Mouse (Mus musculus): ENCODE results near the gene Hist1h1d. TPM values are rescaled to one million over a fixed set of nuclear protein-coding genes. Genes with fewer than 3 reads are reported as not detected.
A peak's percentile ranks its signal among the peaks of the same experiment; 100 is the strongest.

Hist1h1d gene
- polyA plus RNA-seq, 1 experiment from 2014 or later, result 0.66 TPM

DNA sequence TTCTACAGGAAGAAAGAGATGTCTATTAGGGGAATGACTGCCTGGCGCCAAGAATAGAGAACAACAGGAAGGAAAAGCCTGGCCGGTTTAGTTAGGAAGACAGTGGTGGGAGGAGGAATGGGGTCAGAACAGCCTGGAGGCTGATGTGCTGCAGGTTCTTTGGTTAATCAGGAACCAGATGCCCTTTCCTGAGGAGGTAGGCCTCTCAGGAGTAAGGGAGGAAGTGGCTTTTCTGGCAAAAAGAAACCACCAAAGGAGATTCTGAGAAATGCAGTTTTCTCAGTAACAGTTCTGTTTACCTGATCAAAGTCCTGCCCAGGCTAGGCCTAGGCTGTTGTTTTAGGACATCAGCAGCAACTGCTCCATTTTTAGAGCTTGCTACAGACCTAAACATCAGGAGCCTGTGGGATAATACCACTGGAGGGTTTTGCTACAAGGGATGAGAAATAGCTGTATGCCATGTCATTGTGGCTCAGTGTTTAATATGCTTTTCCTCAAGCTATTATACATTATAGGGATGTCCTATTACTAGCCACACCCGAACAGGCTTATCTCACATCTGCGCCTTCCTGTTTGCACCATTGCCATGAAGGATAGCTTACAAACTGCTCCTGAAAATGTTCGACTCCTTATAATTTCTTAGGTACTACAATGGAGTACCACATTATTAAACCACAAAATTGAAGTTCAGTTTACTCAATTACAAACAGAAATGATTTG, 40.1 kb downstream of the Hist1h1d start:
- Histone ChIP-seq H3K9me3 (replicated peaks) (no peaks in the 10 kb centered on the region), H3K36me3 (no peaks in the 10 kb centered on the region), H3K4me1 (peaks cover 8% of the 10 kb centered on the region), H3K4me3 (replicated peaks) (no peak overlapping the region), H3K27me3 (no peaks in the 10 kb centered on the region), H3K9ac (no peak overlapping the region), H3K4me2 (no peak overlapping the region), H3K27ac (peak overlapping the region; percentile 88)
- WGBS, result 55% methylated on average over 5 of the region's 5 CpGs
- peak; percentile 54; the same call in 1 of the 2 replicates for ATAC-seq (replicated peaks; ENCODE audit: low FRiP score)

DNA sequence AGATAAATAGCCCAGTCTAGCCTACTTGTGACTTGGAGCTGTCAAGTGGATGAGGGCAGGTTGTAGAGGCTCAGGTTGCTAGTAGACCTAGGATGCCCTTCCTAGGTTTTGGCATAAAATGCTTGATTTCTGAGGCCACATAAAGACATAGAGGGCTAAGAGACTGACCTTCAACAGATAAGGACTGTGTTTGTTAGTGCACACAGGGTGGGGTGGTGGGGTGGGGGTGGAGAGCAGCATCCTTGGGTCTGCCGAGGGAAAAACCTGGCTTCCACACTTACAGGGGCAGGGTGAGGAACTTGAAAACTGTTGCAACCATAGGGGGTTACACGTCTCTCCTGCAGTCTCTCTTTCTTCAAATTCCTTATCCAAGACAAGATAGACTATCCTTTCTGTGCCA, 42.1 kb downstream of the Hist1h1d start:
- no peak for ATAC-seq (replicated peaks; ENCODE audit: low FRiP score)

DNA sequence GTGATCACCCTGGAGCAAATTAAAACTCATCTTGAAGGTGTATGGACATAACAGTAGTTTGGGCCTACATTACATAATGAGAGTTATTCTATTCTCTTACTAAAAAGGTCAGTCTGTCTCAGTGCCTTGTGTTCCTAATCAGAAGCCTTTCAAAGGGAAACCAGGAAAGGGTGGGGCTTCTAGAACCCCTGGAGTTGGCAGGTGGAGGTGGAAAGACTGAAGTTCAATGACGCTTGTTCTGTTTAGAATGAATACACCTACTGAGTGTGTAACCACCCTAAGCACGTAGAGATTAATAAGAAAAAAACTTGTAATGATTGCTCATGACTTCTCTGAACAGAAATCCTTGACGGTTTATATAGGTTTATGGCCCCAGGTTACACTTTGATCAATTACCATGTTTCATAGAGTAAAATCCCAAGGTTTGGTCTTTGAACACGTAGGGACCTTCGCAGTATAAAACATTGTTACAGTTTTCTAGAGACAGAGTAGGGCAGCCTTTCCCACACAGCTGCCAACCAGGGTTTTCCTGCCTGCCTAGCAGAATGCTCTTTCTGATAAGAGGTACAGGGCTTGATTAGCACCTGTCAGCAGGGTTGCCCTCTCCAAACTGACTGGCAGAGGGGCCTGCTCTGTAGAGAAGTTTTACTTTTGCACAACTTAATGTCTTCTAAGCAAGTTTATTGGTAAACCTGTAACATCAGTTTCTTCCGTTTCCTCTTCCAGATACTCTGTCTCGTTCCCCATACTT, 42.7 kb downstream of the Hist1h1d start:
- no peak for ATAC-seq (replicated peaks; ENCODE audit: low FRiP score)
- Histone ChIP-seq H3K27me3 (no peaks in the 10 kb centered on the region), H3K9me3 (replicated peaks) (no peaks in the 10 kb centered on the region), H3K36me3 (no peaks in the 10 kb centered on the region), H3K4me3 (replicated peaks) (no peak overlapping the region), H3K4me1 (peaks cover 8% of the 10 kb centered on the region), H3K9ac (no peak overlapping the region), H3K27ac (no peak overlapping the region), H3K4me2 (no peak overlapping the region)
- 84% methylated on average over 7 of the region's 7 CpGs for WGBS

More for the DNA sequence above, 42.1 kb downstream of the Hist1h1d start:
- H3K4me1 ChIP-seq, result peaks cover 8% of the 10 kb centered on the region
- no peak overlapping the region for H3K9ac ChIP-seq
- H3K27me3 ChIP-seq, result no peaks in the 10 kb centered on the region
- H3K36me3 ChIP-seq, result no peaks in the 10 kb centered on the region
- WGBS, result 90% methylated on average over 2 of the region's 2 CpGs
- no peak overlapping the region for H3K27ac ChIP-seq
- H3K9me3 ChIP-seq (replicated peaks), result no peaks in the 10 kb centered on the region
- H3K4me3 ChIP-seq (replicated peaks), result no peak overlapping the region
- H3K4me2 ChIP-seq, result no peak overlapping the region

DNA sequence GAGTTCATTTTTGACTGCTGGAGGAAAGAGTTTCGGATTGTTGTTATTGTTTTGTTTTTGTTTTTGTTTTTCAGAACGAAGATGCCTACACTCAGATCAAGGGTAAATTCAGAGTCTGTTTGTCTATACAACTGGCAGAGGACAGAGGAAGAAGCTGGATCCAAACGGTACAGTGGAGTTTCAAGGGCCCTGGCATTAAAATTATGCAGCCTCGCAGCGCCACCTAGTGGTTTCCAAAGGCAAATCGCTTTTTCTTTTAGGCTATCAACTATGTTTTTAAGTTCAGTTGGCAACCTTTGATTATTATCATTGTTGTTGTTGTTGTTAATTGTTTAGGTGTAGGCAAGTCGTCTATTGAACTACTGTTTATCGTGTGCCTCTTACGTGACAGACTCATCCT, 44.9 kb downstream of the Hist1h1d start:
- 0 out of 2 replicates have a peak, but pooled peaks have one; percentile 56 for ATAC-seq (replicated peaks; ENCODE audit: low FRiP score)
- Histone ChIP-seq H3K36me3 (no peaks in the 10 kb centered on the region), H3K27me3 (no peaks in the 10 kb centered on the region), H3K4me2 (no peak overlapping the region), H3K4me1 (peaks cover 8% of the 10 kb centered on the region), H3K4me3 (replicated peaks) (no peak overlapping the region), H3K9me3 (replicated peaks) (no peaks in the 10 kb centered on the region), H3K9ac (no peak overlapping the region), H3K27ac (no peak overlapping the region)
- WGBS, result 6% methylated on average over 9 of the region's 9 CpGs

DNA sequence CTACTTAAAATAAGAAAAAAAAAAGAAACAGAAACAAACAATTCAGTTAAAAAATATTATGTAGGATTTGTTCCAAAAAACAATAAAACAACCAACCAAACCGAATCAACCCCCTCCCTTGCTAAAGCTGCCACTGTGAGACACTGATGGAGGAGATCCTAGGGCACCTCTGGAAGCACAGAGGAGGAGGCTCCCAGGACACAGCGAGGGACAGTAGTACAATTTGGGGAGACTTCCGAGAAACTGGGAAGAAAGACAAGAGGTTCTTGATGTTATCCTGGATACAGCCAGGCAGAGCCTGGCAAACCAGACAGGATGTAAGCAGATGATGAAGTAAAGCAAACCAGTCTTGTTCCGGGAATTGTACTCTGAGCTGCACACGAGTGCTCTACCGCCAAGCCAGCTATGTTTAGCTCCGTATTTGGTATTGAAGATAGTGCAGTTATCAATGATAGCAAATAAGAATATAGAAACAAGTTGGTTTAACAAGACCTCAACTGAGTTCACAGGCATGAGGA, 50.2 kb downstream of the Hist1h1d start:
- H3K36me3 ChIP-seq, result no peaks in the 10 kb centered on the region
- H3K4me3 ChIP-seq (replicated peaks), result no peak overlapping the region
- no peaks in the 10 kb centered on the region for H3K9me3 ChIP-seq (replicated peaks)
- ATAC-seq (replicated peaks; ENCODE audit: low FRiP score), result no peak
- H3K27ac ChIP-seq, result no peak overlapping the region
- WGBS, result 67% methylated on average over 7 of the region's 7 CpGs
- H3K27me3 ChIP-seq, result no peaks in the 10 kb centered on the region
- H3K9ac ChIP-seq, result no peak overlapping the region
- H3K4me2 ChIP-seq, result no peak overlapping the region
- 0 out of 2 replicates have a peak, but pooled peaks cover 3% of the 10 kb centered on the region for H3K4me1 ChIP-seq

DNA sequence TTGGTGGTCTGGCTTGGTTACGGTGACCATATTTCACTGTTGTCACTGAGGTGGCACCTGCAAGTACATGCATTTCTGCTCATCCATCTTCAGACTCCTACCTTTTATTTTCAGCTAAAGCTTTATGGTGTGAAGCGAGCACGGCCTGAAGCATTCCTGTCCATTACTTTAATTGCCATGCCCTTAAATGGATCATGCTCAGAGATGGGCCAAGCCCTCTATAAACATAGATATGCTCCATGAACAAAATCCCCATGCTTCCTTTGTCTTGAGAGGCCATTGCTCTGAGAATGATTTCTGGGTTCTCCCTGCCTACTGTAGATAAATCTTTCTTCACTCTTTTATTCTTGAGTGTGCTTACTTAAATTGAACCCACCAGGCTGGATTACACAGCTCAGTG, 51.4 kb downstream of the Hist1h1d start:
- peak; percentile 77 for ATAC-seq (replicated peaks; ENCODE audit: low FRiP score)

DNA sequence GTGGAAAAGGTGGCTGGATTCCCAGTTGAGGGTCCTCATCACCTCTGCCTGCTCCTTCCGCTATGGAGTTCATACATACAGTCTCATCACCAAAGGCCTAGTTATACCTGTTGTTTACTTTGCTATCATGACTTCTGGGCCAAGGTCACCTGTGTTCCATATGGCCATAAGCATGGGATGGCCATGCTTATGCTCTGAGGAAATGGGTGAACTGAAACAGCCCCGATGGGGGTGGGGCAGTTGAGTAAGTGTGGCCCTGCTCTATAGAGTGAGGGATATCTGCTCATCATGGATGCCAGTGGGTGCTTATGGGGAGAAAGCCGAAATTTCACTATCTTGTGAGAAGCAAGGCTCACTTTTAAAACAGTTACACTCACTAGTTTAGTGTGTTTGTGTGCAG, 52.0 kb downstream of the Hist1h1d start:
- WGBS, result 84% methylated on average over 3 of the region's 3 CpGs

More for the DNA sequence above, 51.4 kb downstream of the Hist1h1d start:
- Histone ChIP-seq H3K9ac (no peak overlapping the region), H3K4me1 (0 out of 2 replicates have a peak, but pooled peaks cover 3% of the 10 kb centered on the region), H3K36me3 (no peaks in the 10 kb centered on the region), H3K4me3 (replicated peaks) (no peak overlapping the region), H3K27ac (no peak overlapping the region), H3K27me3 (no peaks in the 10 kb centered on the region), H3K9me3 (replicated peaks) (no peaks in the 10 kb centered on the region), H3K4me2 (no peak overlapping the region)
- 47% methylated on average over 3 of the region's 3 CpGs for WGBS

DNA sequence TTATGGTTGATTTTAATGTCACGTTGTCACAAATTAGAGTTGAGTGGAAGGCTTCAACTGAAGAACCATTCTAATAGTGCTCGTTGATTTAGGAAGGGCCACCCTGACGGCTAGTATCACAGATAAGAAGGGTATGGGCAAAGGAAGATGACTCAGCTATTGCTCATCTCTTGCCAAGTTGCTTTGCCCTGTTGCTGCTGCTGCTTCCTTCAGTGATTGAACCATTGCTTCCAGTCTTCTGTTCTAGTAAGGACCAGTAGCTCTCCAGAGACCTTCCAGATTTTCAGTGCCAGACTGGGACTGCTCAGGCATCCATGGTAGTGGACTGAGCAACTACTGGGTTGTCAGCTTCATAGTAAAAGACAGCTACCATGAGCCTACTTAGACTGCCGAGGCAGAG, 56.1 kb downstream of the Hist1h1d start:
- Histone ChIP-seq H3K4me2 (no peak overlapping the region), H3K36me3 (no peaks in the 10 kb centered on the region), H3K4me1 (0 out of 2 replicates have a peak, but pooled peaks cover 3% of the 10 kb centered on the region), H3K4me3 (replicated peaks) (no peak overlapping the region), H3K9me3 (replicated peaks) (no peaks in the 10 kb centered on the region), H3K27me3 (no peaks in the 10 kb centered on the region), H3K27ac (no peak overlapping the region), H3K9ac (no peak overlapping the region)
- WGBS, result 78% methylated on average over 4 of the region's 4 CpGs
- no peak for ATAC-seq (replicated peaks; ENCODE audit: low FRiP score)

More for the DNA sequence above, 52.0 kb downstream of the Hist1h1d start:
- Histone ChIP-seq H3K4me3 (replicated peaks) (no peak overlapping the region), H3K36me3 (no peaks in the 10 kb centered on the region), H3K4me2 (no peak overlapping the region), H3K27ac (no peak overlapping the region), H3K27me3 (no peaks in the 10 kb centered on the region), H3K9me3 (replicated peaks) (no peaks in the 10 kb centered on the region), H3K9ac (no peak overlapping the region), H3K4me1 (0 out of 2 replicates have a peak, but pooled peaks cover 3% of the 10 kb centered on the region)
- ATAC-seq (replicated peaks; ENCODE audit: low FRiP score), result no peak

DNA sequence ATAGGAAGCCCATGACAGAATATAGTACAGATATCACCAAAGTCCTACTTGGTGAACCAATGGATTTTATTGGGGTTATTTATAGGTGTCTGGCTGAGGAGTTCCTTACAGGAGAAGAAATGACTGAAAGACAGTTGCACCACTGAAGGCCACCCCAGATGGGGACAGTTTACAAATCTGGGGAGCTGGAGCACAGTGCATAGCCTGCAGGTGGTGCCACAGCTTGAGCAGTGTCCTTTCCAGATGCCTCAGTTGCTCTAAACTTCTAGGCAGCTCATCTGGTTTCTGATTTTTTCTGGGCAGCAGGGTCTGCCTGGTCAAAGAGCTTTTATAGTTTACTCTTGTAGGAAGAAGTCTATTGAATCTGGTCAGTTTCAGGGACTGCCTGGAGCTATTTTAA, 56.8 kb downstream of the Hist1h1d start:
- no peaks in the 10 kb centered on the region for H3K4me1 ChIP-seq
- no peak overlapping the region for H3K4me3 ChIP-seq (replicated peaks)
- H3K9me3 ChIP-seq (replicated peaks), result no peaks in the 10 kb centered on the region
- no peak overlapping the region for H3K9ac ChIP-seq
- no peak overlapping the region for H3K4me2 ChIP-seq
- no peaks in the 10 kb centered on the region for H3K36me3 ChIP-seq
- no peak overlapping the region for H3K27ac ChIP-seq
- ATAC-seq (replicated peaks; ENCODE audit: low FRiP score), result no peak
- H3K27me3 ChIP-seq, result no peaks in the 10 kb centered on the region

Small RNA genes lying within 50 kb of the gene (microRNA-seq; reads per million reads assigned to microRNA genes)
- not detected for gene Gm44297
- gene Gm44359, result not detected
- gene Gm44394, result not detected
- 1.2 reads per million for gene n-TStga1

Other genes starting within 250 kb of the Hist1h1d start
- gene Zfp322a, start 184.1 kb upstream of the Hist1h1d start, polyA plus RNA-seq (2015; fragmentation: Nextera tagmentation; extraction: Ambion mirVana), result 48.8 and 48.9 TPM in 2 replicates
- gene Abt1, start 129.4 kb upstream of the Hist1h1d start, polyA plus RNA-seq (2015; fragmentation: Nextera tagmentation; extraction: Ambion mirVana), result 13.5 and 13.7 TPM in 2 replicates
- 0.08 and 0.12 TPM in 2 replicates for gene Btn1a1, start 87.4 kb upstream of the Hist1h1d start, polyA plus RNA-seq (2015; fragmentation: Nextera tagmentation; extraction: Ambion mirVana)
- gene Btn2a2, start 64.4 kb upstream of the Hist1h1d start, polyA plus RNA-seq (2015; fragmentation: Nextera tagmentation; extraction: Ambion mirVana), result 0.55 and 0.71 TPM in 2 replicates
- gene Hist1h4h, start 22.2 kb upstream of the Hist1h1d start, polyA plus RNA-seq (2015; fragmentation: Nextera tagmentation; extraction: Ambion mirVana), result 7.5 and 7.8 TPM in 2 replicates
- 3.3 and 7.3 TPM in 2 replicates for gene Hist1h2af, start 19.4 kb upstream of the Hist1h1d start, polyA plus RNA-seq (2015; fragmentation: Nextera tagmentation; extraction: Ambion mirVana)
- 6.6 and 6.9 TPM in 2 replicates for gene Hist1h3g, start 17.8 kb upstream of the Hist1h1d start, polyA plus RNA-seq (2015; fragmentation: Nextera tagmentation; extraction: Ambion mirVana)
- 0.91 and 1.1 TPM in 2 replicates for gene Hist1h2bh, start 9.9 kb upstream of the Hist1h1d start, polyA plus RNA-seq (2015; fragmentation: Nextera tagmentation; extraction: Ambion mirVana)
- gene Hist1h3f, start 9.2 kb upstream of the Hist1h1d start, polyA plus RNA-seq (2015; fragmentation: Nextera tagmentation; extraction: Ambion mirVana), result 0.86 and 1.3 TPM in 2 replicates
- gene Hist1h4f, start 1.6 kb upstream of the Hist1h1d start, polyA plus RNA-seq (2015; fragmentation: Nextera tagmentation; extraction: Ambion mirVana), result 0.96 and 1.3 TPM in 2 replicates
- gene Hist1h3e, start 9.1 kb downstream of the Hist1h1d start, polyA plus RNA-seq (2015; fragmentation: Nextera tagmentation; extraction: Ambion mirVana), result 6.5 and 6.7 TPM in 2 replicates
- gene Hist1h2ae, start 18.0 kb downstream of the Hist1h1d start, polyA plus RNA-seq (2015; fragmentation: Nextera tagmentation; extraction: Ambion mirVana), result 84.7 and 118 TPM in 2 replicates
- gene Hist1h2bg, start 18.1 kb downstream of the Hist1h1d start, polyA plus RNA-seq (2015; fragmentation: Nextera tagmentation; extraction: Ambion mirVana), result 10.6 and 10.9 TPM in 2 replicates
- gene Hist1h2bf, start 20.9 kb downstream of the Hist1h1d start, polyA plus RNA-seq (2015; fragmentation: Nextera tagmentation; extraction: Ambion mirVana), result 6.0 and 6.9 TPM in 2 replicates
- gene Hist1h2ad, start 21.1 kb downstream of the Hist1h1d start, polyA plus RNA-seq (2015; fragmentation: Nextera tagmentation; extraction: Ambion mirVana), result 3.6 TPM in 2 replicates
- 6.5 and 7.5 TPM in 2 replicates for gene Hist1h3d, start 22.5 kb downstream of the Hist1h1d start, polyA plus RNA-seq (2015; fragmentation: Nextera tagmentation; extraction: Ambion mirVana)
- gene Hist1h4d, start 28.3 kb downstream of the Hist1h1d start, polyA plus RNA-seq (2015; fragmentation: Nextera tagmentation; extraction: Ambion mirVana), result 123 and 142 TPM in 2 replicates
- 3.1 and 3.7 TPM in 2 replicates for gene Hist1h2be, start 67.9 kb downstream of the Hist1h1d start, polyA plus RNA-seq (2015; fragmentation: Nextera tagmentation; extraction: Ambion mirVana)
- gene Hist1h1e, start 69.3 kb downstream of the Hist1h1d start, polyA plus RNA-seq (2015; fragmentation: Nextera tagmentation; extraction: Ambion mirVana), result 19.7 and 21.1 TPM in 2 replicates
- 1.3 and 1.5 TPM in 2 replicates for gene Hist1h2ac, start 130.7 kb downstream of the Hist1h1d start, polyA plus RNA-seq (2015; fragmentation: Nextera tagmentation; extraction: Ambion mirVana)
- 65.3 and 71.8 TPM in 2 replicates for gene Hist1h2bc, start 130.9 kb downstream of the Hist1h1d start, polyA plus RNA-seq (2015; fragmentation: Nextera tagmentation; extraction: Ambion mirVana)
- 0.31 TPM in 1 of 2 replicates, not detected in the other for gene Hist1h1t, start 142.6 kb downstream of the Hist1h1d start, polyA plus RNA-seq (2015; fragmentation: Nextera tagmentation; extraction: Ambion mirVana)
- gene Hist1h4c, start 145.2 kb downstream of the Hist1h1d start, polyA plus RNA-seq (2015; fragmentation: Nextera tagmentation; extraction: Ambion mirVana), result 7.5 and 8.5 TPM in 2 replicates
- gene Hfe, start 157.6 kb downstream of the Hist1h1d start, polyA plus RNA-seq (2015; fragmentation: Nextera tagmentation; extraction: Ambion mirVana), result 6.4 and 7.7 TPM in 2 replicates
- 24.1 and 27.2 TPM in 2 replicates for gene Hist1h1c, start 185.5 kb downstream of the Hist1h1d start, polyA plus RNA-seq (2015; fragmentation: Nextera tagmentation; extraction: Ambion mirVana)
- gene Hist1h3c, start 192.3 kb downstream of the Hist1h1d start, polyA plus RNA-seq (2015; fragmentation: Nextera tagmentation; extraction: Ambion mirVana), result 12.6 and 13.5 TPM in 2 replicates
- gene Hist1h2bb, start 193.5 kb downstream of the Hist1h1d start, polyA plus RNA-seq (2015; fragmentation: Nextera tagmentation; extraction: Ambion mirVana), result 3.8 and 4.5 TPM in 2 replicates
- 39.2 and 44.8 TPM in 2 replicates for gene Hist1h2ab, start 197.9 kb downstream of the Hist1h1d start, polyA plus RNA-seq (2015; fragmentation: Nextera tagmentation; extraction: Ambion mirVana)
- 10.8 and 11.3 TPM in 2 replicates for gene Hist1h3b, start 199.0 kb downstream of the Hist1h1d start, polyA plus RNA-seq (2015; fragmentation: Nextera tagmentation; extraction: Ambion mirVana)
- 5.4 and 6.4 TPM in 2 replicates for gene Hist1h4b, start 203.8 kb downstream of the Hist1h1d start, polyA plus RNA-seq (2015; fragmentation: Nextera tagmentation; extraction: Ambion mirVana)
- 0.35 TPM in 1 of 2 replicates, not detected in the other for gene Hist1h4a, start 208.0 kb downstream of the Hist1h1d start, polyA plus RNA-seq (2015; fragmentation: Nextera tagmentation; extraction: Ambion mirVana)
- gene Hist1h3a, start 209.1 kb downstream of the Hist1h1d start, polyA plus RNA-seq (2015; fragmentation: Nextera tagmentation; extraction: Ambion mirVana), result 8.0 and 9.4 TPM in 2 replicates
- gene Hist1h1a, start 210.4 kb downstream of the Hist1h1d start, polyA plus RNA-seq (2015; fragmentation: Nextera tagmentation; extraction: Ambion mirVana), result 2.3 and 3.1 TPM in 2 replicates
- not detected in 2 replicates for gene Trim38, start 216.7 kb downstream of the Hist1h1d start, polyA plus RNA-seq (2015; fragmentation: Nextera tagmentation; extraction: Ambion mirVana)

Measured in kidney, embryonic 15.5 days (tissue).